Comparison of ENCODE assay signal across 11 mouse cellular contexts in the genomic region with DNA sequence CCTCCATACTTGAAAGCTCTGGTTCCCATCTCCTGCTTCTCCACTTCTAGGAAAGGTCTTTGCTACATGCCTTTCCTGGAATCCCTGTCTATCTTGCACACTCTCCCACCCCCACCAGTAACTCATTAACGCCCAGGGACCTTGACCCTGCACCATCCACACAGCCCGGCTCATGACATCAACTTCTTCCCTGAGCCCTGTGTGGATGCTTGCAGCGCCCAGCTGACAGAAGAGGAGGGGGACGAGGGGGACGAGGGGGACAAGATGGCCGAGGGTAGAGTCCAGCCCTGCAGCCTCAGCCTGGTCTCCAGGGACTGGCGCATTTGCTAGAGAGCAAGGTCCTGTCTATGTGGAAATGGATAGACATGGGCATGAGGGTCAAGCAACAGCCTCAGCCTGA. TPM values are rescaled to one million over a fixed set of nuclear protein-coding genes. Genes with fewer than 3 reads are reported as not detected.
DNase-seq lines count a peak whose midpoint lies in the region; ATAC-seq and TF ChIP-seq lines count a peak whose summit lies in the region.
"Had no signal": no experiment of that assay in that cellular context is flagged by ENCODE, and none has a peak within 500 bp of the region (broad histone marks: within the 10 kb centered on the region; RNA-seq: fewer than 3 reads in every experiment).

No protein-coding gene starts in this region.

- H3K27me3 ChIP-seq in liver, embryonic 14.5 days (ENCODE audit: control insufficient read depth, insufficient read depth, low read length): no peaks in the 10 kb centered on the region
- no peaks in the 10 kb centered on the region for H3K27me3 ChIP-seq in midbrain, embryonic 14.5 days (ENCODE audit: control insufficient read depth, insufficient read depth, low read length)

- no peak for TF ChIP-seq CTCF in liver, embryonic 14.5 days (IDR thresholded peaks at IDR 0.05; ENCODE audit: low read depth)

- H3K36me3 ChIP-seq in liver, embryonic 14.5 days (replicated peaks; ENCODE audit: control insufficient read depth, insufficient read depth, low read depth): peaks cover 14% of the 10 kb centered on the region
- H3K36me3 ChIP-seq in midbrain, embryonic 14.5 days (ENCODE audit: control insufficient read depth, insufficient read depth, low read length): peaks cover 34% of the 10 kb centered on the region

- 47% methylated on average over 7 of the region's 7 CpGs for WGBS in liver, embryonic 14.5 days (ENCODE audit: insufficient replicate concordance)
- 59% methylated on average over 7 of the region's 7 CpGs for WGBS in midbrain, embryonic 14.5 days

- no peak overlapping the region for H3K27ac ChIP-seq in liver, embryonic 14.5 days
- H3K27ac ChIP-seq in midbrain, embryonic 14.5 days (replicated peaks; ENCODE audit: low read depth, low read length): no peak overlapping the region
- H3K27ac ChIP-seq: macrophage had no signal

- H3K4me2 ChIP-seq in liver, embryonic 14.5 days (ENCODE audit: low read depth): 0 out of 2 replicates have a peak overlapping the region, but pooled peaks have one; percentile 8
- no peak overlapping the region for H3K4me2 ChIP-seq in midbrain, embryonic 14.5 days (ENCODE audit: low read length)

- peak; percentile 31 for DNase-seq in adrenal gland, postnatal 10 days
- DNase-seq in adrenal gland, adult 8-10 months: no peak
- DNase-seq in testis, postnatal 10 days (ENCODE audit: low spot score): peak; percentile 60
- DNase-seq in testis, postnatal 14 days (ENCODE audit: low spot score): no peak
- no peak for DNase-seq in liver, embryonic 14.5 days (ENCODE audit: low read depth in 3 of 3, low spot score in 3 of 3)
- no peak for DNase-seq in urinary bladder, postnatal 14 days (ENCODE audit: low spot score)
- no peak for DNase-seq in midbrain, embryonic 14.5 days
- DNase-seq: cerebellum, adult 2 months had no signal

- peak overlapping the region; percentile 44 to 50 for H3K4me3 ChIP-seq in liver, embryonic 14.5 days (ENCODE audit: insufficient read depth in 1 of 2, low read depth in 2 of 2, low read length in 2 of 2)
- H3K4me3 ChIP-seq in midbrain, embryonic 14.5 days (replicated peaks; ENCODE audit: low read depth, low read length): no peak overlapping the region

- H3K4me1 ChIP-seq in liver, embryonic 14.5 days (replicated peaks; ENCODE audit: control insufficient read depth in 2 of 2, insufficient read depth in 2 of 2, low read length in 1 of 2): peaks cover 0 to 25% of the 10 kb centered on the region in 2 experiments
- no peaks in the 10 kb centered on the region for H3K4me1 ChIP-seq in midbrain, embryonic 14.5 days (ENCODE audit: control insufficient read depth, insufficient read depth, low read length)

- peak; percentile 68 for ATAC-seq in liver, embryonic 14.5 days (ENCODE audit: insufficient read depth)
- ATAC-seq in midbrain, embryonic 14.5 days (ENCODE audit: low FRiP score, low TSS enrichment): no peak
- ATAC-seq in frontal cortex, adult (ENCODE audit: low TSS enrichment): no peak

- no peaks in the 10 kb centered on the region for H3K9me3 ChIP-seq in liver, embryonic 14.5 days (ENCODE audit: control insufficient read depth, low read length)
- H3K9me3 ChIP-seq in midbrain, embryonic 14.5 days (ENCODE audit: control insufficient read depth, low read length): no peaks in the 10 kb centered on the region

- H3K9ac ChIP-seq in liver, embryonic 14.5 days (replicated peaks): no peak overlapping the region
- H3K9ac ChIP-seq in midbrain, embryonic 14.5 days (replicated peaks; ENCODE audit: low read length): no peak overlapping the region

- no peak for TF ChIP-seq EP300 in liver, embryonic 14.5 days (IDR thresholded peaks at IDR 0.05; ENCODE audit: low read depth)

RNA-seq across cellular contexts. Expression of a gene that starts 5.1 kb away (rescaled TPM):
- 100 to 1,000 TPM; 426 to 804 TPM for total RNA-seq in adrenal gland, postnatal 10 days (2021)
- total RNA-seq in adrenal gland, adult 8-10 months (2022): 1,000 to 10,000 TPM in 1 of 4 experiments, 100 to 1,000 TPM in 1, 10 to 100 TPM in 2; 36.4 to 1,135 (median 245) TPM
- 207 and 240 TPM in 2 replicates for polyA plus RNA-seq in liver, embryonic 14.5 days (2012; rRNA removed)
- 200 and 205 TPM in 2 replicates for polyA plus RNA-seq in liver, embryonic 14.5 days (2014; fragmentation: Nextera tagmentation; extraction: Ambion mirVana)
- polyA plus RNA-seq in midbrain, embryonic 14.5 days (2014; fragmentation: Nextera tagmentation; extraction: Ambion mirVana): 2.0 and 2.6 TPM in 2 replicates

RNA-seq across cellular contexts. Expression of a gene that starts 15.2 kb away (rescaled TPM):
- total RNA-seq in adrenal gland, postnatal 10 days (2021): 10 to 100 TPM; 51.1 to 56.2 TPM
- total RNA-seq in adrenal gland, adult 8-10 months (2022): 100 to 1,000 TPM in 3 of 4 experiments, 10 to 100 TPM in 1; 98.6 to 107 (median 102) TPM
- 7.6 and 8.5 TPM in 2 replicates for polyA plus RNA-seq in liver, embryonic 14.5 days (2012; rRNA removed)
- 12.0 and 12.8 TPM in 2 replicates for polyA plus RNA-seq in liver, embryonic 14.5 days (2014; fragmentation: Nextera tagmentation; extraction: Ambion mirVana)
- 19.6 and 20.9 TPM in 2 replicates for polyA plus RNA-seq in midbrain, embryonic 14.5 days (2014; fragmentation: Nextera tagmentation; extraction: Ambion mirVana)

RNA-seq across cellular contexts. Expression of a gene that starts 16.2 kb away (rescaled TPM):
- total RNA-seq in adrenal gland, postnatal 10 days (2021): 10 to 100 TPM; 39.2 to 56.6 TPM
- total RNA-seq in adrenal gland, adult 8-10 months (2022): 10 to 100 TPM; 57.1 to 89.6 (median 72.8) TPM
- 4.4 and 6.6 TPM in 2 replicates for polyA plus RNA-seq in liver, embryonic 14.5 days (2012; rRNA removed)
- 5.5 and 6.0 TPM in 2 replicates for polyA plus RNA-seq in liver, embryonic 14.5 days (2014; fragmentation: Nextera tagmentation; extraction: Ambion mirVana)
- polyA plus RNA-seq in midbrain, embryonic 14.5 days (2014; fragmentation: Nextera tagmentation; extraction: Ambion mirVana): 5.7 and 7.2 TPM in 2 replicates

RNA-seq across cellular contexts. Expression of a gene that starts 39.1 kb away (rescaled TPM):
- total RNA-seq in adrenal gland, postnatal 10 days (2021): under 1 TPM; 0.30 to 0.33 TPM
- under 1 TPM in 2 of 4 experiments, not detected in 2; 0.16 to 0.17 TPM for total RNA-seq in adrenal gland, adult 8-10 months (2022)
- 1.5 and 1.9 TPM in 2 replicates for polyA plus RNA-seq in liver, embryonic 14.5 days (2012; rRNA removed)
- 0.51 and 0.75 TPM in 2 replicates for polyA plus RNA-seq in liver, embryonic 14.5 days (2014; fragmentation: Nextera tagmentation; extraction: Ambion mirVana)
- not detected in 2 replicates for polyA plus RNA-seq in midbrain, embryonic 14.5 days (2014; fragmentation: Nextera tagmentation; extraction: Ambion mirVana)
- total RNA-seq: layer of hippocampus, adult 8-10 months had no signal
- polyA plus RNA-seq: cerebellum, adult 2 months had no signal

RNA-seq across cellular contexts. Expression of a gene that starts 45.9 kb away (rescaled TPM):
- 1 to 10 TPM; 4.4 to 4.8 TPM for total RNA-seq in adrenal gland, postnatal 10 days (2021)
- 1 to 10 TPM; 3.0 to 6.2 (median 4.1) TPM for total RNA-seq in adrenal gland, adult 8-10 months (2022)
- 4.6 and 6.9 TPM in 2 replicates for polyA plus RNA-seq in liver, embryonic 14.5 days (2012; rRNA removed)
- 10.7 and 11.0 TPM in 2 replicates for polyA plus RNA-seq in liver, embryonic 14.5 days (2014; fragmentation: Nextera tagmentation; extraction: Ambion mirVana)
- 0.51 and 1.6 TPM in 2 replicates for polyA plus RNA-seq in midbrain, embryonic 14.5 days (2014; fragmentation: Nextera tagmentation; extraction: Ambion mirVana)

Comparison
In these comparisons a context has a peak if more than half of its experiments do, and no peak if none do; other contexts are left out.
1. DNase-seq: peak in adrenal gland, postnatal 10 days (single experiment) and testis, postnatal 10 days (single experiment); none in adrenal gland, adult 8-10 months (single experiment), testis, postnatal 14 days (single experiment), liver, embryonic 14.5 days (0 of 3), urinary bladder, postnatal 14 days (single experiment) and midbrain, embryonic 14.5 days (single experiment).